Mouse (Mus musculus) erythroblast, embryonic 14.5 days (primary cell): ENCODE measurements around the gene Tmem30b.

ENCODE experiments used
- GATA1 ChIP-seq: IDR thresholded peaks from 2 replicates; pipeline ENCODE4 v1.6.1; 2012; ENCODE audit warnings: low read length, inconsistent platforms, mixed read lengths
- TAL1 ChIP-seq: IDR thresholded peaks from 3 replicates; pipeline ENCODE4 v1.6.1; 2012; ENCODE audit warnings: low read length, inconsistent platforms, mixed read lengths

- no peak for TF ChIP-seq GATA1
- no peak for TF ChIP-seq TAL1
Measured at GRCm38 (mm10) chr12:73587262-73587661, 41.1 kb upstream of the Tmem30b start.
